Mouse (Mus musculus): Measurements from ENCODE around the gene Tmem19. TPM values are rescaled to one million over a fixed set of nuclear protein-coding genes. Genes with fewer than 3 reads are reported as not detected.
A peak's percentile ranks its signal among the peaks of the same experiment; 100 is the strongest.

Gene Tmem19
- 26.6 and 27.1 TPM in 2 replicates for polyA plus RNA-seq (2012; rRNA removed)

GRCm38 (mm10) chr10:115361840-115362622 is at the start of gene Tmem19:
Tmem19 (minus strand) TSS chr10:115362501.
- Histone ChIP-seq H3K27me3 (ENCODE audit: control insufficient read depth, insufficient read depth, low read length) (no peaks in the 10 kb centered on the region), H3K27ac (ENCODE audit: insufficient read depth, low read length) (peak within 1 kb of the TSS; percentile 17; the same call in 1 of the 2 replicates), H3K4me3 (replicated peaks; ENCODE audit: insufficient read depth, low read depth, low read length) (peak within 1 kb of the TSS; percentile 86), H3K4me1 (ENCODE audit: control insufficient read depth, insufficient read depth, low read length) (0 out of 2 replicates have a peak, but pooled peaks cover 3% of the 10 kb centered on the region)
- TF ChIP-seq POLR2A (IDR thresholded peaks at IDR 0.05; ENCODE audit: borderline replicate concordance, insufficient read depth, low read length) (peak; percentile 86), CTCF (IDR thresholded peaks at IDR 0.05; ENCODE audit: borderline replicate concordance, insufficient read depth, low read depth, low read length) (no peak)
- DNase-seq, result peak; percentile 97 to 98
- WGBS, result under 1% methylated on average over 47 of the region's 58 CpGs

- WGBS, result 55% methylated on average over 6 of the region's 6 CpGs
- DNase-seq, result peak; percentile 38 to 54
- H3K27ac ChIP-seq (ENCODE audit: insufficient read depth, low read length), result no peak overlapping the region
- TF ChIP-seq CTCF (IDR thresholded peaks at IDR 0.05; ENCODE audit: borderline replicate concordance, insufficient read depth, low read depth, low read length) (peak; percentile 74), POLR2A (IDR thresholded peaks at IDR 0.05; ENCODE audit: borderline replicate concordance, insufficient read depth, low read length) (no peak)
- H3K27me3 ChIP-seq (ENCODE audit: control insufficient read depth, insufficient read depth, low read length), result no peaks in the 10 kb centered on the region
- H3K4me3 ChIP-seq (replicated peaks; ENCODE audit: insufficient read depth, low read depth, low read length), result no peak overlapping the region
- H3K4me1 ChIP-seq (ENCODE audit: control insufficient read depth, insufficient read depth, low read length), result no peaks in the 10 kb centered on the region
Observed at GRCm38 (mm10) chr10:115406393-115406792, 44.1 kb upstream of the Tmem19 start.

GRCm38 (mm10) chr10:115391896-115392295 is 29.6 kb upstream of the Tmem19 start:
- H3K27me3 ChIP-seq (ENCODE audit: control insufficient read depth, insufficient read depth, low read length), result no peaks in the 10 kb centered on the region
- no peak for TF ChIP-seq POLR2A (IDR thresholded peaks at IDR 0.05; ENCODE audit: borderline replicate concordance, insufficient read depth, low read length)
- no peak for TF ChIP-seq CTCF (IDR thresholded peaks at IDR 0.05; ENCODE audit: borderline replicate concordance, insufficient read depth, low read depth, low read length)
- H3K27ac ChIP-seq (ENCODE audit: insufficient read depth, low read length), result no peak overlapping the region
- H3K4me1 ChIP-seq (ENCODE audit: control insufficient read depth, insufficient read depth, low read length), result peaks cover 3% of the 10 kb centered on the region; the same call in 1 of the 2 replicates
- no peak overlapping the region for H3K4me3 ChIP-seq (replicated peaks; ENCODE audit: insufficient read depth, low read depth, low read length)
- 91% methylated on average over 1 of the region's 1 CpGs for WGBS
- DNase-seq, result no peak

- no peak overlapping the region for H3K4me3 ChIP-seq (replicated peaks; ENCODE audit: insufficient read depth, low read depth, low read length)
- no peak for DNase-seq
- peaks cover 3% of the 10 kb centered on the region; the same call in 1 of the 2 replicates for H3K4me1 ChIP-seq (ENCODE audit: control insufficient read depth, insufficient read depth, low read length)
- 89% methylated on average over 4 of the region's 4 CpGs for WGBS
- no peak for TF ChIP-seq POLR2A (IDR thresholded peaks at IDR 0.05; ENCODE audit: borderline replicate concordance, insufficient read depth, low read length)
- no peak for TF ChIP-seq CTCF (IDR thresholded peaks at IDR 0.05; ENCODE audit: borderline replicate concordance, insufficient read depth, low read depth, low read length)
- H3K27me3 ChIP-seq (ENCODE audit: control insufficient read depth, insufficient read depth, low read length), result no peaks in the 10 kb centered on the region
- no peak overlapping the region for H3K27ac ChIP-seq (ENCODE audit: insufficient read depth, low read length)
Observed at GRCm38 (mm10) chr10:115391076-115391475, 28.8 kb upstream of the Tmem19 start.

GRCm38 (mm10) chr10:115387891-115388290 is 25.6 kb upstream of the Tmem19 start:
- no peak for TF ChIP-seq POLR2A (IDR thresholded peaks at IDR 0.05; ENCODE audit: borderline replicate concordance, insufficient read depth, low read length)
- no peak for TF ChIP-seq CTCF (IDR thresholded peaks at IDR 0.05; ENCODE audit: borderline replicate concordance, insufficient read depth, low read depth, low read length)

GRCm38 (mm10) chr10:115385018-115386002 is 23.0 kb upstream of the Tmem19 start:
- Histone ChIP-seq H3K27me3 (ENCODE audit: control insufficient read depth, insufficient read depth, low read length) (no peaks in the 10 kb centered on the region), H3K27ac (ENCODE audit: insufficient read depth, low read length) (peak overlapping the region; percentile 55), H3K4me1 (ENCODE audit: control insufficient read depth, insufficient read depth, low read length) (peaks cover 7% of the 10 kb centered on the region; the same call in 1 of the 2 replicates), H3K4me3 (replicated peaks; ENCODE audit: insufficient read depth, low read depth, low read length) (peak overlapping the region; percentile 91)
- WGBS, result under 1% methylated on average over 100 of the region's 101 CpGs
- TF ChIP-seq POLR2A (IDR thresholded peaks at IDR 0.05; ENCODE audit: borderline replicate concordance, insufficient read depth, low read length) (no peak), CTCF (IDR thresholded peaks at IDR 0.05; ENCODE audit: borderline replicate concordance, insufficient read depth, low read depth, low read length) (no peak)
- DNase-seq, result peak; percentile 55 to 62

More at GRCm38 (mm10) chr10:115387891-115388290, 25.6 kb upstream of the Tmem19 start:
- Histone ChIP-seq H3K4me3 (replicated peaks; ENCODE audit: insufficient read depth, low read depth, low read length) (no peak overlapping the region), H3K27ac (ENCODE audit: insufficient read depth, low read length) (no peak overlapping the region), H3K27me3 (ENCODE audit: control insufficient read depth, insufficient read depth, low read length) (no peaks in the 10 kb centered on the region), H3K4me1 (ENCODE audit: control insufficient read depth, insufficient read depth, low read length) (peaks cover 3% of the 10 kb centered on the region; the same call in 1 of the 2 replicates)
- DNase-seq, result no peak
- 39% methylated on average over 3 of the region's 3 CpGs for WGBS

All from cerebellum, adult 2 months (tissue).